Mouse (Mus musculus) hindlimb bud, embryonic 11.5 days (tissue): ENCODE results near the gene Evl.

Experiments used
- DNase-seq: peaks from one replicate; pipeline ENCODE4 v3.0.0-alpha.2; 2012; ENCODE audit warnings: low read depth, low spot score; ENCODE audit errors: extremely low spot score

The Evl gene

GRCm38 (mm10) chr12:108590131-108590530 is 35.6 kb downstream of the Evl start:
- DNase-seq: no peak

GRCm38 (mm10) chr12:108591586-108591985 is 37.1 kb downstream of the Evl start:
- no peak for DNase-seq

GRCm38 (mm10) chr12:108592866-108593265 is 38.3 kb downstream of the Evl start:
- no peak for DNase-seq

- DNase-seq: no peak
Observed at GRCm38 (mm10) chr12:108600864-108601263, 46.3 kb downstream of the Evl start.

GRCm38 (mm10) chr12:108601326-108601725 is 46.8 kb downstream of the Evl start:
- no peak for DNase-seq

- DNase-seq: no peak
Observed at GRCm38 (mm10) chr12:108604546-108604945, 50.0 kb downstream of the Evl start.

- DNase-seq: no peak
Observed at GRCm38 (mm10) chr12:108605521-108606281, 51.2 kb downstream of the Evl start.

GRCm38 (mm10) chr12:108606321-108606720 is 51.8 kb downstream of the Evl start:
- no peak for DNase-seq

- DNase-seq: no peak
Observed at GRCm38 (mm10) chr12:108609446-108609845, 54.9 kb downstream of the Evl start.

GRCm38 (mm10) chr12:108610255-108610654 is 55.7 kb downstream of the Evl start:
- no peak for DNase-seq

- no peak for DNase-seq
Observed at GRCm38 (mm10) chr12:108613081-108613480, 58.6 kb downstream of the Evl start.

- DNase-seq: no peak
Observed at GRCm38 (mm10) chr12:108617511-108617910, 63.0 kb downstream of the Evl start.

- no peak for DNase-seq
Observed at GRCm38 (mm10) chr12:108619853-108620416, 65.4 kb downstream of the Evl start.

- no peak for DNase-seq
Observed at GRCm38 (mm10) chr12:108622406-108622805, 67.9 kb downstream of the Evl start.

GRCm38 (mm10) chr12:108629556-108629955 is 75.0 kb downstream of the Evl start:
- no peak for DNase-seq

GRCm38 (mm10) chr12:108630741-108631688 is 76.5 kb downstream of the Evl start:
- DNase-seq: no peak

GRCm38 (mm10) chr12:108632501-108632900 is 78.0 kb downstream of the Evl start:
- DNase-seq: no peak

GRCm38 (mm10) chr12:108634031-108634430 is 79.5 kb downstream of the Evl start:
- no peak for DNase-seq

- no peak for DNase-seq
Observed at GRCm38 (mm10) chr12:108635501-108635900, 81.0 kb downstream of the Evl start.

- no peak for DNase-seq
Observed at GRCm38 (mm10) chr12:108637440-108637839, 82.9 kb downstream of the Evl start.

GRCm38 (mm10) chr12:108639126-108639525 is 84.6 kb downstream of the Evl start:
- DNase-seq: no peak

- DNase-seq: no peak
Observed at GRCm38 (mm10) chr12:108642019-108642418, 87.5 kb downstream of the Evl start.
